Mouse (Mus musculus): ENCODE results near the gene Olfr523.

- TF ChIP-seq CTCF (IDR thresholded peaks at IDR 0.05; ENCODE audit: extremely low read depth, insufficient read length, insufficient replicate concordance, low read depth, low read length) (no peak), POLR2A (IDR thresholded peaks at IDR 0.05; ENCODE audit: low read depth, low read length) (no peak)
Measured at GRCm38 (mm10) chr7:140127911-140128310, 45.1 kb upstream of the Olfr523 start.

Measured in small intestine, adult 2 months (tissue).